Mouse (Mus musculus) kidney, postnatal 0 days (tissue): ENCODE measurements around the gene Gria4. TPM values are rescaled to one million over a fixed set of nuclear protein-coding genes. Genes with fewer than 3 reads are reported as not detected.
"Not testable (repeated sequence)": the region's sequence is repeated elsewhere in the genome, so short reads cannot be mapped to it uniquely, and the experiment has no call there.

Experiments used
- ATAC-seq: fragments of 200-750 bp; cut with Nextera tagmentation; replicated peaks from 2 replicates; pipeline ENCODE4 v1.8.0; 2017; ENCODE audit warnings: low read depth, moderate number of reproducible peaks, moderate TSS enrichment, moderate library complexity; ENCODE audit not compliant: low FRiP score
- DNase-seq: peaks from one replicate; pipeline ENCODE4 v3.0.0-alpha.2; 2016; ENCODE audit warnings: low spot score
- H3K27ac ChIP-seq: fragments of 300-500 bp; sonication (generic); 2 replicates; pipeline ENCODE4 v1.5.1; 2014; ENCODE audit warnings: mild to moderate bottlenecking
- H3K27me3 ChIP-seq: fragments of 300-500 bp; sonication (generic); 2 replicates; pipeline ENCODE4 v1.6.1; 2014; ENCODE audit warnings: low read length, mixed read lengths; ENCODE audit not compliant: insufficient read depth
- H3K36me3 ChIP-seq: fragments of 300-500 bp; sonication (generic); 2 replicates; pipeline ENCODE4 v1.6.1; 2014; ENCODE audit warnings: low read length, mixed read lengths; ENCODE audit not compliant: insufficient read depth
- H3K4me1 ChIP-seq: fragments of 300-500 bp; sonication (generic); replicated peaks from 2 replicates; pipeline ENCODE4 v1.6.1; 2014; ENCODE audit warnings: antibody characterized with exemption, low read length, mixed read lengths; ENCODE audit not compliant: insufficient read depth
- H3K4me2 ChIP-seq: fragments of 300-500 bp; sonication (generic); 2 replicates; pipeline ENCODE4 v1.6.1; 2014; ENCODE audit warnings: mild to moderate bottlenecking, low read length, moderate library complexity, mixed read lengths
- H3K4me3 ChIP-seq: fragments of 300-500 bp; sonication (generic); replicated peaks from 2 replicates; pipeline ENCODE4 v1.5.1; 2014; ENCODE audit warnings: low read depth, low read length
- H3K9ac ChIP-seq: fragments of 300-500 bp; sonication (generic); 2 replicates; pipeline ENCODE4 v1.6.1; 2014; ENCODE audit warnings: low read depth, low read length
- H3K9me3 ChIP-seq: fragments of 300-500 bp; sonication (generic); replicated peaks from 2 replicates; pipeline ENCODE4 v1.6.1; 2016; ENCODE audit warnings: low read length, inconsistent platforms, mixed read lengths
- CTCF ChIP-seq: IDR thresholded peaks from 2 replicates; pipeline ENCODE4 v1.5.1; 2016; ENCODE audit warnings: antibody characterized with exemption, low read depth, mild to moderate bottlenecking, moderate library complexity
- WGBS: fragments of 180-500 bp; shearing (Covaris S2); extraction: QIAGEN DNeasy Blood & Tissue Kit; methylation state at CpG from one replicate; pipeline ENCODE4 v1.1.7; 2014; 5-methylcytosine and 5-hydroxymethylcytosine counted together
- polyA plus RNA-seq: library from polyadenylated mRNA; unstranded; fragments of >200 nt; fragmentation: Nextera tagmentation; extraction: Ambion mirVana; gene quantifications from 2 replicates; pipeline ENCODE4 v1.2.1, GENCODE M21; 2015

The Gria4 gene
- polyA plus RNA-seq, 1 experiment from 2014 or later: 6.3 TPM

GRCm38 (mm10) chr9:4794411-4794810 is 1.6 kb downstream of the Gria4 start:
- H3K4me3 ChIP-seq: peak overlapping the region; percentile 57
- DNase-seq (no peak), ATAC-seq (no peak)
- H3K36me3 ChIP-seq: no peaks in the 10 kb centered on the region
- no peaks in the 10 kb centered on the region for H3K4me1 ChIP-seq
- no peak overlapping the region for H3K27ac ChIP-seq
- no peaks in the 10 kb centered on the region for H3K9me3 ChIP-seq
- WGBS: 35% methylated on average over 10 of the region's 10 CpGs
- no peaks in the 10 kb centered on the region for H3K27me3 ChIP-seq
- no peak for TF ChIP-seq CTCF
- H3K4me2 ChIP-seq: peak overlapping the region; percentile 86
- H3K9ac ChIP-seq: no peak overlapping the region

GRCm38 (mm10) chr9:4749407-4749806 is 46.6 kb downstream of the Gria4 start:
- not testable (repeated sequence) for H3K27ac ChIP-seq, H3K36me3 ChIP-seq

GRCm38 (mm10) chr9:4714086-4714485 is 81.9 kb downstream of the Gria4 start:
- DNase-seq: no peak
- 73% methylated on average over 2 of the region's 2 CpGs for WGBS

More at GRCm38 (mm10) chr9:4749407-4749806, 46.6 kb downstream of the Gria4 start:
- H3K4me1 ChIP-seq, H3K4me3 ChIP-seq, DNase-seq, ATAC-seq, H3K27me3 ChIP-seq, H3K9me3 ChIP-seq, H3K4me2 ChIP-seq, H3K9ac ChIP-seq: not testable (repeated sequence)

GRCm38 (mm10) chr9:4712367-4712766 is 83.7 kb downstream of the Gria4 start:
- H3K9ac ChIP-seq: no peak overlapping the region
- no peak for DNase-seq
- no peak overlapping the region for H3K27ac ChIP-seq
- H3K4me2 ChIP-seq: no peak overlapping the region
- H3K27me3 ChIP-seq: no peaks in the 10 kb centered on the region
- no peaks in the 10 kb centered on the region for H3K9me3 ChIP-seq
- no peak for ATAC-seq
- no peak overlapping the region for H3K4me3 ChIP-seq
- no peaks in the 10 kb centered on the region for H3K36me3 ChIP-seq
- no peaks in the 10 kb centered on the region for H3K4me1 ChIP-seq
- no peak for TF ChIP-seq CTCF

More at GRCm38 (mm10) chr9:4714086-4714485, 81.9 kb downstream of the Gria4 start:
- no peaks in the 10 kb centered on the region for H3K27me3 ChIP-seq
- H3K9ac ChIP-seq: no peak overlapping the region
- no peak for TF ChIP-seq CTCF
- no peaks in the 10 kb centered on the region for H3K9me3 ChIP-seq
- no peak for ATAC-seq
- no peak overlapping the region for H3K27ac ChIP-seq
- H3K4me3 ChIP-seq: no peak overlapping the region
- H3K36me3 ChIP-seq: no peaks in the 10 kb centered on the region
- H3K4me2 ChIP-seq: no peak overlapping the region
- no peaks in the 10 kb centered on the region for H3K4me1 ChIP-seq

GRCm38 (mm10) chr9:4687149-4687548 is 108.9 kb downstream of the Gria4 start:
- no peaks in the 10 kb centered on the region for H3K36me3 ChIP-seq
- no peak for TF ChIP-seq CTCF
- no peaks in the 10 kb centered on the region for H3K27me3 ChIP-seq
- H3K9ac ChIP-seq: no peak overlapping the region
- H3K9me3 ChIP-seq: no peaks in the 10 kb centered on the region
- no peak overlapping the region for H3K4me2 ChIP-seq
- WGBS: 90% methylated on average over 1 of the region's 1 CpGs
- H3K4me1 ChIP-seq: no peaks in the 10 kb centered on the region
- no peak for DNase-seq
- no peak for ATAC-seq
- H3K4me3 ChIP-seq: no peak overlapping the region
- no peak overlapping the region for H3K27ac ChIP-seq

GRCm38 (mm10) chr9:4680244-4680643 is 115.8 kb downstream of the Gria4 start:
- H3K27ac ChIP-seq: no peak overlapping the region
- no peak for DNase-seq
- 84% methylated on average over 2 of the region's 2 CpGs for WGBS
- H3K9ac ChIP-seq: no peak overlapping the region
- H3K36me3 ChIP-seq: no peaks in the 10 kb centered on the region
- no peaks in the 10 kb centered on the region for H3K9me3 ChIP-seq
- no peaks in the 10 kb centered on the region for H3K4me1 ChIP-seq
- no peak for TF ChIP-seq CTCF
- no peak for ATAC-seq
- no peak overlapping the region for H3K4me3 ChIP-seq
- no peaks in the 10 kb centered on the region for H3K27me3 ChIP-seq
- H3K4me2 ChIP-seq: no peak overlapping the region

- H3K4me1 ChIP-seq: no peaks in the 10 kb centered on the region
- H3K4me3 ChIP-seq: no peak overlapping the region
- DNase-seq (no peak), ATAC-seq (no peak)
- no peaks in the 10 kb centered on the region for H3K27me3 ChIP-seq
- WGBS: 86% methylated on average over 1 of the region's 1 CpGs
- H3K9me3 ChIP-seq: no peaks in the 10 kb centered on the region
- H3K9ac ChIP-seq: no peak overlapping the region
- H3K36me3 ChIP-seq: no peaks in the 10 kb centered on the region
- no peak for TF ChIP-seq CTCF
- no peak overlapping the region for H3K27ac ChIP-seq
- no peak overlapping the region for H3K4me2 ChIP-seq
Measured at GRCm38 (mm10) chr9:4679099-4679498, 116.9 kb downstream of the Gria4 start.
